Mouse (Mus musculus) mesoderm, embryonic 11.5 days (tissue): ENCODE measurements around the gene Irgm2.
"Not testable (repeated sequence)": the region's sequence is repeated elsewhere in the genome, so short reads cannot be mapped to it uniquely, and the experiment has no call there.

Source experiments
- DNase-seq: peaks from one replicate; pipeline ENCODE4 v3.0.0-alpha.2; 2012; ENCODE audit warnings: low read depth, low spot score

The Irgm2 gene

DNA sequence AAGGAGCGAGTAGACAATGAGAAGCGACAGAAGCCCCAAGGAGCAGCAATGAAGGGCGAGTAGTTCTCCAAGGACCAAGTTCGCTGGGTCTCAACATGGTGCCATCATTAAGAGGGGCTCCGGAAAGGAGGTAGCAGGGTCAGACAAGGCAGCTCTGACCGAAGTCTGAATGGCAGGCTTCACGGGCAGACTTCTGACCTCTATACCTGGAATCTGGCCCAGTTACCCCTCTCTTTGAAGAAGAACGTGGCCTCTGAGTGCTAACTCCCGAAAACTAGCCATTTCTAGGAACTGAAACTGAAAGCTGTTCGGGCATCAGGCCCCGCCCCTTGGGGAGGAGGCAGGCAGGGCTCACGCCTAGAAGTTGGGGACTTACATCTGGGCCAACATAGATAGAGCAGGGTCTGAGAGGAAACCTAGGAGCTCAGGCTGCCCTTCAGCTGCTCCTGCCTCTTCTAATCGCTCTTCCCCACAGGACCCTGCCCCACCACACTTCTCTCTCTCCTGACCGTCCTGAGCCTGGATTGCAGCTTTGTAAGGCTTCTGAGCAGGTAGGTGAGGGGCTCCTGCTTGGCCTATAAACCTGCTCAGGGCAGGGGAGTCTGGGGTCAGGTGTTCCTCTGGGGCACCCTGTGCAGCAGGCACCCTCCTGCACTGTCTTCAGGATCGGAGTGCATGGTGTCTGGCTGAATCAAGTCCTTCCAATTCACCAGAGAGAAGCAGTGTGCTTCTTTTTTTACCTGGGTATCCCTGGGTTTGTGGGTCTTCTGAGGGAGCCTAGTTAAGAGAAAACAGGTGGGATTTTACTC is at the start of gene Irgm2, which contains the start of gene Igtp:
TSS of gene Irgm2 (plus strand) at position 390 of the 809 bp plus-strand sequence.
TSS of gene Igtp (plus strand) at position 328 of the 809 bp plus-strand sequence.
- DNase-seq = peak; percentile 6

DNA sequence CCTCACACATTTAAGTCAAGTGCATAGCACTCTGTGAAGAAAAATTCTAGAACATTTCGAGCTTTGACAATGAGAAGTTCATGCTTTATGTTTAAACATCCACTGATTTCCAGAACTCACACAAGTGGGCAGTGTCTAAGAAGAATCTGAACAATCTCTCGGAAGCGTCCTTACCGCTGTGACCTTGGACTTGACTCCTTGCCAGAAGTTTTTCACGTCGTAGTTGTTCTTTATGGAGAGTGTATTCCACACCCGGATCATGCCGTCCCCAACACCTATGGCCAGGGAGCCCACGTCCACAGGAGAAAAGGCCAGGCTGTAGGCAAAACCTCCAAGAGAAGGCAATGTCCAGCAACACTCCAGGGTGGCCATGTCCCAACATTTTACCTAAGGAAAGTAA is 44.0 kb upstream of the Irgm2 start:
- no peak for DNase-seq

DNA sequence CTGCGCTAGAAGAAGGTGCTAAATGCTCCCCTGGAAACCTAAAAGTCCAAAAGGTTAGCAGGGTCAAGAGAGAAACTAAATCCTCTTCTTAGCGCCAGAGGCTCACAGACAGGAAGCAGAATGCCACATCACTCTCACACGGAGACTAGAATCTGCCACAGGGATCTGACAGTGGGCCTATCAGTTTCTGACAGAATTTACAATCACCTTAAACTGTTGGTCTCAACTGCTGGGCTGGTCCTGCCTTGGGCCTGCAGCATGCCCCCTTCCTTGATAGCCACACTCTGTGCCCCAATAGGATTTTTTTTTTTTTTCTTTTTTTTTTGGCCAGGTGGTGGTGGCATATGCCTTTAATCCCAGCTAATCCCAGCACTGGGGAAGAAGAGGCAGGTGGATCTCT is 42.5 kb upstream of the Irgm2 start:
- no peak for DNase-seq

DNA sequence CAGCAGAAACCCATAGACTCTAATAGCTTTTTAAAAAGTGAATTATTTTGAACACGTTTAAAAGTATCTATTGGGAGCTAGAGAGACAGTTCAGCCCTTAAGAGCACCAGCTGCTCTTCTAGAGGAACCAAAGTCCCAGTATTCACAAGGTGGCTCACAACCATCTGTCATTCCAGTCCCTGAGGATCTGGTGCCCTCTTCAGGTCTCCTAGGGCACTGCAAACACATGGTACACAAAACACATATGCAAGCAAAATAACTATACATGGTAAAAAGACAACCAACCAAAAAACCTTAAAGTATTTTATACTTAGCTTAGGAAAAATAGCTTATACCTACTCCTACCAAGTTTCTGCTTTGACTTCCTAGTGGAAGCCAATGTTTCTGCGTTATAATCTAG is 34.3 kb upstream of the Irgm2 start:
- no peak for DNase-seq

DNA sequence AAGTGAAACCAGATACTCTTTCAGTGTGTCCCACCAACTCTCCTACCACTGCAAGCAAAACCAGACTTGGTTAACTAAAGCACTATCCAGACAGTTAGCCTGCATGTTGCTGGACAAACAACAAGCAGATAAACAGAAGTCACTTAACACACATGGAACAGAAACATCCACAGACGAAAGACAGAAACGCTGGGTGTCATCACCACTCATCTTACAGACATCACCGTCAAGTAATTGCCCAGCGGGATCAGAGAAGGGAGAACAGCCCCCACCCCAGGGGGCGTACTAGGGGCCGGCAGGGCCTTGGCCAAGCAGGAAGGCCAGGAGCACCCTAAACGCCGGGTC is 31.6 kb upstream of the Irgm2 start:
- no peak for DNase-seq

DNA sequence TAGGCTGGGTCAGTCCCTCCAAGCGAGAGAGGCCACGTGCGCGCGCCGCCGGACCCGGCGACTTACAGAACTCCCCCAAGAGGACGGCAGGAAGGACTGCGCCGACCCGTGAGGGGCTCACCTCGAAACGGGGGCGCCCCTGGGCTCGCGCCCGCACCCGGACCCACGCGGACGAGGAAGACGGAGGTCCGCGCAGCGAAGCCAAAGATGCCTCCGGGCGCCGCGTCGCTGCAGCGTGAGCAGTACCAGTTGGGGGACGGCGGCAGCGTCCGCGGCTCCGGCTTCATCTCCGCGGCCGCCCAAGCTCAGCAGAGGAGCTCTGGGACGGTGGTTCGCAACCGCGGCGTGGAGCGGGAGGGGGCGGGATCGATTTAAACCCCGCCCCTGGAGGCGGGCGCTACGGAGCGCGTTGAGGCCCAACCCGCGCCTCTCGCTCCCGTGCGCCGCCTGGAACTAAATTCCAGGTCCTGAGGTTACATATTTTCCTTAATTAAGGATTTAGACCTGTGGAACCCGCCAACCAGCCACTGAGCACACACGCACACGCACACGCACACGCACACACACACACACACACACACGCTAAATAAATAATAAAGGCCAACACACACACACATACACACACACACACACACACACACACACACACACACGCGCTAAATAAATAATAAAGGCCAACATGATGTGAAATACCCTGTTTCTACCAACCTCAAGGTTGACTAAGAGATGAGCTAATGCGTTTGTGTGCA is 31.1 kb upstream of the Irgm2 start, which contains the start of gene Gemin5:
TSS of gene Gemin5 (minus strand) at position 373 of the 749 bp plus-strand sequence.
- peak; percentile 91 for DNase-seq

DNA sequence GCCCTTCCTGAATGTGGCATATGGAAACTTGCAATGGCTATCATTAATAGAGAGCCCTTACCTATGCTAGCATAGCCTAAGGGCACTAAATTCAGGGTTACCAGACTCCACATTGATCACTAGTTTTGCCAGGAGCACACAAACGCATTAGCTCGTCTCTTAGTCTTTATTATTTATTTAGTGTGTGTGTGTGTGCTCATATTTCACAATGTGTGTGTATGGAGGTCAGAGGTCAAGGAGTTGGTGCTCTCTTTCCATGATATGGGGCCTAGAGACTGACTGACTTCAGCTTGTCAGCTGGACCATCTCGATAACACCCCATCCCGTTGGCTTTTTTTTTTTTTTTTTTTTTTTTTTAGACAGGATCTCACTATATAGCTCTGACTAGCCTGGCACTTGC is 29.8 kb upstream of the Irgm2 start:
- DNase-seq = no peak

DNA sequence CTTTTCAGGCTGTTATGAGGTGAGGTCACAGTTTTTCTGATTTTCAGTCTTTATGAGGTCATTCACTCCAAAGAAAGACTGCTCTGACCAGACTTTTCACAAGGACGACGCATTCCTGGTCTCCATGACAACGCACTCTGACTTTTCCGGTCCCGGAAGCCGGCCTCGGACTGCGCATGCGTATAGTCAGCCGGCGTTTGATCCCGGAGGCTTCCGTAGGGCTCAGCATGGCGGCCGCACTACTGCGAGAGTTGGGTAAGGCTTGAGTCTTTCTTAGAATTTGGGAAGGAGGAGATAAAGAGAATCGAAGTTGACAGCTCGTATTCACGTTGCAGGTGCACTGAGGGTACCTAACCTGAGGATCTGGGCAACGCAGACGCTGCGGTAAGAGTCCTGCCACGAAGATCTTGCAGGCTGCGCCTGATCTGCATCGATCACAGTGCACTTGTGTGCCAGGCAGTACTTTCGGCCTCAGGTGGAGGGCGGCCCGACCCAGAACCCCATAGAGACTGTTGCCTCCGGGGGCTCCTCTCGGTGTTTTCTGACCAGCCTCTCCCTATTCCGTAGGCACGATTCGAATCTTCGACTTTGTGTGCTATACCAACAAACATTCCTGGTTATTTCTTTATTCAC is 27.8 kb upstream of the Irgm2 start, which contains the start of gene Mrpl22:
TSS of gene Mrpl22 (plus strand) at position 203 of the 633 bp plus-strand sequence.
- peak; percentile 99 for DNase-seq

DNA sequence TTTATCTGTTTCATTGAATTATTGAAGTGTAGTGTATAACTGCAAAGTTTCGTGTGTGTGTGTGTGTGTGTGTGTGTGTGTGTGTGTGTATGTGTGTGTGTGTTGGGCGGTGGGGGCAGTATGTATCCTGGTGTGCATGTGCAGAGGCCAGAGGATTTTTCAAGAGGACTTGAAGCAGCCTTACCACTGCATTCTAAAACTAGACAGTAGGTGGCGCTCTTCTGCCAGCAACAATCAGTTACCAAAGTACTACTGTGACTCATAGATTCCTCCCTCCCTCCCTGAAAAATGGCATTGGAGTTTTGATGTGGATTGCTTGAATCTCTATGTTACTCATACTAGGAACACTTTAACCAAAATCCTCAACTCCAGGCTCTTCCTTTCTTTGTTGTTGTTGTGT is 19.9 kb upstream of the Irgm2 start:
- peak; percentile 88 for DNase-seq

DNA sequence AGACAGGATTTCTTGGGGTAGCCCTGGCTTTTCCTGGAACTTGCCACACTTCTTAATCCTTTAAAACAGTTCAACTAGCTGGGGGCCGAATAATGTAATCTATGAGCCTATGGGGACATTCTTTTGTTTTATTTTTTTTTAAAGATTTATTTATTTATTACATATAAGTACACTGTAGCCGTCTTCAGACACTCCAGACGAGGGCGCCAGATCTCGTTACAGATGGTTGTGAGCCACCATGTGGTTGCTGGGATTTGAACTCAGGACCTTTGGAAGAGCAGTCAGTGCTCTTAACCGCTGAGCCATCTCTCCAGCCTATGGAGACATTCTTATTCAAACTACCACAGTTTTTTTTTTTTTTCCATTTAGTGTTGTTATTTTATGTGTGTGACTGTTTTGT is 19.4 kb upstream of the Irgm2 start:
- DNase-seq = not testable (repeated sequence)

DNA sequence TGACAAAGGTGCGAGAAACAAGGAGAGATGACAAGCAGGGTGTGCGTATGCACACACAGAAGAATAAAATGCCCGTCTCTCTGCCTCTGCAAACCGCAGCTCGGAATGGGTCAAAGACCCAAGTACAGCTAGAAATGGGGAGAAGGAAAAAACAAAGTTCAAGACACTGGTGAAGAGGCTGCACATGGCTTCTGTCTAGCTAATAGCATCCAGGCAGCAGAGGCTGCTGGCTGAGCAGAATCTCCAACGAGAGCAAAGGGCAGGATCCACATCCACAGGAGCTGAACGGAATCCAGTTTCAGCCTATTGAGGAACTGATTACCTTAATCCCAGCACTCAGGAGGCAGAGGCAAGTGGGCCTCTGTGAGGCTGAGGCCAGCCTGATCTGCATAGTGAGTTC is 18.7 kb upstream of the Irgm2 start:
- DNase-seq = no peak

DNA sequence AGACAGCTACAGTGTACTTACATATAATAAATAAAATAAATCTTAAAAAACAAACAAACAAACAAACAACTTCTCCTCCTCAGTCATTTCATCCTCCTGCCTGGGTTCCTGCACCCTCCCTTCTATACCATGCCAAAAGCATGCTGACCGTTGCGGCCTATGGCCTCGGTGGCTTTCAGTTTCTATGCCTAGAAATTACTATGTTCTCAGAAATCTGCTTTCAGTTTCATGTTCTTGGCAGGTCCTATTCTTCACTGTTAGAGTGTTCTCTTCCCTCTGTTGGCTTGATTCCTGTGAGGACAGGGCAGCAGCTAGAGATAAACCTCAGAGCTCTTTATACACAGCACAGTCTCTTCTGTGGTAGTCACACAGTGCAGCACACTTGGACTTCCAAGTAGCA is 15.8 kb upstream of the Irgm2 start:
- no peak for DNase-seq

DNA sequence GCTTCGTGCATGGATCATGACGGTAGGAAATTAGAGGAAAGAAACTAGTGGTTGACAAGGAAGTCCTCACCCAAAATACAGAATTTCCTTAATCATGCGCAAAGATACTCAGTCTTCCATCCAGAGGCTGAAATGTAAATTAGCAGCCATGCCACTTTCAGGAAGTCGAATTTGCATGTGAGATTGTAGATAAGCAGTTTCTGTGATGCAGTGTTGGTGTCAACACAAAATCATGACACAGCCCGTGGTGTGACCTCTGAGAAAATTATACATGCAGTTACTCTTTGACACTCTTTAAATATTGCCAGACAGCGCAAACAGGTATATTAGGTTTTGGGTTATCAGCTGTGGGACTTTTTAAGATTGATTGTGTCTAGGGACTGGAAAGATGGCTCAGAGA is 9.7 kb upstream of the Irgm2 start:
- DNase-seq = no peak

DNA sequence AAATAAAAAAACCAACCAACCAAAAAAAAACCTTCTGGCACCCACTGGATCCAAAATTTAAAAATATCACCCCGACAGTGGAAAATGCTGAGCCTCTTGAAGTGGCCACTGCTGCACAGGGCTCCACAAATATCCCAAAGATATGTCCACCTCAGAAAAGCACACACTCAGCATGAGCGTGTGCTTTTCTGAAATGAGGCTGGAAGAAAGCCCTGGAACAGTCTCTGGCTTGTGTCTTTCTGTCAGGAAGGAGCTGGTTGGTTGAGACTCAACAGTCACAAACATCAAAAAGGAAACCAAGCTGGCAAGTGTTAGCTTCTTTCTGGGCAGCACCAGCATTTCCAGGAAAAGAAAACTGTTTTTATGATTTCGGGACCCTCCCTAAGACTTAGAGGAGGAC is 6.1 kb upstream of the Irgm2 start:
- DNase-seq = no peak

DNA sequence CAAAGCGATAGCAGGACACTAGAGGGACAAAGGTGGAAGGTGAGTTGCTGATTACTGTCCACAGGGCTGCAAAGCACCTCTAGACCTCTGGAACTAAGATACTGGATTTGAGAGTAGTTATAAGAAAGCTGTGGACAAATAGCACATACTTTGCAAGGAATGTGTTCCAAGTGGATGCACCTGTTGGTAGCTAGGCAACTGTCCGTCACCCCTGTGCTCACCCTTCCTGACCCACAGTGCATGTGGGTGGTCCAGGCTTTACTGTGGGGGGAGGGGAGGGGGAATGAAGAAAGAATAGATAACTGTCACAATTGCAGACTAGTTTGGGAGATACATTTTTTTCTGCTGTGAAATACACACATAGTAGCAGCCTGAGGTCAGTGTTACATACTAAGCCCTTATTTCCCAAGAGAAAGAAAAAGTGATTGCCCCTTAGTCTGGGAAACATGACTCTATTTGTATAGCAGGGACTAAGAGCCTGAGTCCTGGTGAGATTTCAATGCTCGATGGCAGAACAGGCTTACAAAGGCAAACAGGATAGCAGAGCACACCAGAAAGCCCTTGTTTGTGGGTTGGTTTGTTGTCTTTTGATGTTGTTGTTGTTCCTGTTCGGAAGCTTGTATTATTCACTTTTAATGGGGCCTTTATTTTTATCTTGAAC is 5.4 kb upstream of the Irgm2 start:
- no peak for DNase-seq

DNA sequence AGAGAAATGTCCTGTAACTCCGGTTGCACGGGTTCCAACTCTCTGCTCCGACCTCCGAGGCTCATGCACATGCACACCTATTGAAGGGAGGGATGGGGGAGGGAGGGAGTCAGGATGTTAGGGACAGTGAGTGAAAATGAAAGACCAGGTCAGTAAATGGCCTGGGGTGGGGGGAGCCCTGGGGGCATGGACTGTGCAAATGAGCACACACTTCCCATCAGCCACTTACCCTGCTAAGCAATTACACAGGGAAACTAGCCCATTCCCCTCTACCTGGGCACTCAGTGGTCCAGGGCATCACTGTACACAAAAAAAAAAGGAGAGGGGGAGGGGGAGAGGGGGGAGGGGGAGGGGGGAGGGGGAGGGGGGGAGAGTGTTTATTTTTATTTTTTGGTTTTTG is 755 bp upstream of the Irgm2 start:
- DNase-seq = no peak

DNA sequence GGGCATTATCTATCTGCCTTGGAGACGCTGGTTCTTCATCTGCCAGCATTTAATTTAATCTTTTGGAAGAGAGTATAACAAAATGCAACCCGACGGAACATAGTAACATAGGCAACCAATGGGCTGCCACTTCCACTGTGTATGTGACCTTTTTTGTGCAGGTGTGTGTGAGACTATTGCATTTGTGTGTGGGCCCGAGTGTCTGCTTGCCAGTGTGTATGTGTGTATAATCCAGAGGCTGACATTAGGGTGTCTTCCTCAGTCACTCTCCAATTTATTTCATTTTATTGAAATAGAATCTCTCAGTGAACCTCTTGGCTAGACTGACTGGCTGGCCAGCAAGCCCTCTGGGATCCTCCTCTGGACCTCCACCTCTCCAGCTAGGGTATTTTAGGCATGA is 808 bp downstream of the Irgm2 start:
- no peak for DNase-seq

DNA sequence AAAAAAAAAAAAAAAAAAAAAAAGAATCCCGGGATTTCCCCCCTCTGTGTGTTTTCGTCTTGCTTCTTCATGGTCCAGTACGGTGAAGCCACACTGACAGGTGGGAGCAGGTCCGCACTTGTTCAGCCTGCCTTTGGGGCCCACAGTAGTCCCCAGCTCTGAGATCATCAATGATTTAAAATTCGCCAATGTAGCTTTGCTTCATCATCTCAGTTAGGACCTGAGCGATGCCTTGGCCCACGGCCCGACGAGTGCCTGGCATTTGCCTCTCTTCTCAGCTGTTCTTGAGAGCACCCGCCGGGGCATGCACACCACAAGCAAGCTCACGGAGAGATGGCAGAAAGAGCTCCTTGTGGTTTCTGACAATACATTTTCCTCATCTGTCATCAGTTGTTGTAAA is 1.6 kb downstream of the Irgm2 start:
- no peak for DNase-seq

DNA sequence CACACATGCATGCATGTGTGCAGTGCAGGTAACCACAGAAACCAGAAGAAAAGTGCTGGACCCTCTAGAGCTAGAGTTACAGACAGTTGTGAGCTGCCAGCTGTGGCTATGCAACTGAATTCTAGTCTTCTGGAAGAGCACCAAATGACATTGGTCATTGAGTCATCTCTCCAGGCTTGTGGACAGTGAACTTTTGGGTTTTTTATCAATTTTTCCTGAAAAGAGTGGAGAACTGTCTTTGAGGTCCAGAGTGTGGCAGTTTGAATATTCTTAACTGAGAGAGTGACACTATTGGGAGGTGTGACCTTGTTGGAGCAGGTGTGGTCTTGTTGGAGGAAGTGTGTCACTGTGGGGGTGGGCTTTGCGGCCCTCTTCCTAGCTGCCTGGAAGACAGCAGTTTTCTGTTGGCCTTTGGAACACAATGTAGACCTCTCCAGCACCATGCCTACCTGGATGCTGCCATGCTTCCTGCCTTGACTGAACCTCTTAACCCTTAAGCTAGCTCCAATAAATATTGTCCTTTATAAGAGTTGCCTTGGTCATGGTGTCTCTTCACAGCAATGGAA is 11.0 kb downstream of the Irgm2 start:
- no peak for DNase-seq

DNA sequence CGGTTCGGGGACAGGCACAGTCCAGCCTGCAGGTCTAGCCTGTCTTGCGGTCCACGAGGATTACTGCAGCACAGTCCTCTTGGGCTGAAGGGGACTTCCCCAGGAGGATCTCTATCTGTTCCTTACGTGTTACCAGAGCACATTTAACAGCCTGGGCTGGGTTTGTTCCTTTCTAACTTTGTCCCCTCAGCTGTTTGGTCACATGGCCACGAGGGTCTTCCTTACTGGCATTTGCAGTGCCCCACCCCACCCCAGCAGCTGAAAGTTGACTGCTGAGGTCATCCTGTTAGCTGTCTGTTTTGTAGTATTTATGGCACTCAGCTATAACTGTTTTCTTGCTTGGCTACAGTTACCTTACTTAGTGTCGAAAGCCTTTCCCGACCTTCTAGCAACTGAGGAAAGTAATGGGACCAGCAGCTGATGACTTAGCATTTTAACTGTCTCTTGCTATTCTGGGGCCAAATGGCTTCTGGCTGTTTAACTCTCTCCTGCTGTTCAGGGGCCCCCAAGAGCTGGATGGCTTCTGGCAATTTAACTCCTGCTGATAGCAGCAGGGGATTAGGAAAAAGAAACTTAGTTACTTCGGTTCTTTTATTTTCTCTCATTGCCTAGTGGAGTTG is 11.8 kb downstream of the Irgm2 start:
- no peak for DNase-seq

DNA sequence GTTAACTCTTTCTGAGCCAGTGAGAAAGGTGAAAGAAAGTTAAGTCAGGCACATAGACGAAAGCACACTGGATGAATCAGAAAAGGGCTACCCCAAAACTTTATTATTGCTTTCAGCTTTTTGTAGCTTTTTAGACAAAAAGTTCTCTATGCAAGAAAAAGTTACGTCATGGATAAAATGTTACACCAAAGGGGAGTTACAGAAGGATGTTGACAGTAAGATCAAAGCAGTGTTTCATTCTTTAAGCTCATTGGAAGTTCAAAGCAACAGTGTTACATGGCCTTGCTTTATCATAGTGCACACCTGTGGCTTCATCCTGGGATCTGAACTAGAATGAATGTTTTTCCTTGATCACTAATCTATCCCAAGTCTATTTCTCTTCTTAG is 12.3 kb downstream of the Irgm2 start:
- DNase-seq = no peak
